Mouse (Mus musculus) embryo, embryonic 11.5 days (tissue): ENCODE data around the gene Vmn2r56.
"Not testable (repeated sequence)": the region's sequence is repeated elsewhere in the genome, so short reads cannot be mapped to it uniquely, and the experiment has no call there.

Source experiments
- DNase-seq: peaks from one replicate; pipeline ENCODE4 v3.0.0-alpha.2; 2012; ENCODE audit warnings: low read depth, low spot score

Vmn2r56 gene

DNA sequence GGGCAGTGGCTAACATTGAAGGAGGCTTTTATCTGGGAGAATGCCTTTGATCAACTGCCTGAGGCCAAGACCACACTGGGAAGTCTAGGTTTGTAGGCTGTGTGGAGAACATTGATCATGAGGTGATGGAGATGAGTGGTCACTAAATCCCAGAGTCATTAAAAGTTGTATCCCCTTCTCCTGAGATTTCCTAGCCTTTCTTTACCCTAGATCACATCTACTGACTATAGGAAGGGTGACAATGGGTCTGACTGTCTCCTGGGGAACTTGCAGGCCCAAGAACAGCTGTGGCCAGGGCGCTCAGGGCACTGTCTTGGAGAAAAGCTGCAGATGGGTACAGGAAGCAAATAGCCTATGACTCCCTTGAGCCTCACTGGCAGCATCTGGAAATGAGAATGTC, at the start of gene Vmn2r56:
Gene Vmn2r56, minus strand, starts transcription at position 101 of the 400 bp plus-strand sequence.
- no peak for DNase-seq

DNA sequence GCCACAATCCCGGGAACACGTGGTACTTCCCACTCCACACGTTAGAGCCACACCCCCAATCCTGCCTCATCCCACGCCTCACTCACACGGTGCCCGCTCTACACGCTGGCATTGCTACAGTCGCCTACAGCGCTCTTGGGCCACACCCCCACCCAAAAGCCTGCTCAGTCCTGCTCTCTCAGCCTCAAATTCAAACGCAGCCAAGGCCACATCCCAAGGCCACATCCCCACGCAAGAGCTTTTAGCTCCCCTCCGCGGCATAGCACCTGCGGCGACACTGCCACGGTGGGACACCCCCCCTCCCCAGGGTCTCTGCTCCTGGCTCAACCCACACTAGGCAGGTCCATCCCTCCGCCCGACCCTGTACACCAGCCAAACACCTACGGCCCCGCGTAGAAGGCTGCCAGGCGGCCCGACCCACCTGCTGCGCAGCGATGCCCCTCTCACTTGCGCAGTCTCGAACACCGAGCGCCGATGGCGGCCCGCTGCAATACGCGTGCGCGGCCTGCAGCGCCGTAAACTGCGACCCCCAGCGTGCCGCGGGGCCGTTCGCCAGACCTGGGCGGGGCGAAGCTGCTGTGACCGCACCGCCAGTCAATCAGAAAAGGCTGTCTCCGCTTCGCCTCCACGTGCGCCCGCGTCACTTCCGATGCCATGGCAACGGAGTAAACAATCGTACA, 45.5 kb upstream of the Vmn2r56 start:
- DNase-seq, result peak; percentile 78

DNA sequence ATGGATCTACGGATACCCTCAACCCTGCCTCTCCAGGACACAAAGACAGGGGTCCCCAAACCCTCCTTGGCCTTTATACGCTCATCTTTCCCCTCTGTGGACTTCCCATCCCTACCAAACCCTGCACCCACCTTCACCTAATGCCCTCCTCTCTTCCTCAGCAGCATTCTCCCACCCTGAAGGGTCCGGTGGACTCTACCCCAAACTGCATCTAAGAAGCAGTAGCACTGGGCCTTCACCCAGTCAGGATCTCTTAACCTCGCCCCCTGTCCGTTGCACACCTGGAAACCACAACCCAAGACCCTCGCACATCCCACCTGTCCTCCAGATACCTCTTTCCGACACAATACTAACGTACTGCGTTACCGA, 45.0 kb upstream of the Vmn2r56 start:
- no peak for DNase-seq

GRCm38 (mm10) chr7:12779141-12779540, 44.3 kb upstream of the Vmn2r56 start:
- DNase-seq, result no peak

- no peak for DNase-seq
Observed at GRCm38 (mm10) chr7:12774606-12775005, 39.8 kb upstream of the Vmn2r56 start.

- no peak for DNase-seq
Observed at GRCm38 (mm10) chr7:12774111-12774510, 39.3 kb upstream of the Vmn2r56 start.

DNA sequence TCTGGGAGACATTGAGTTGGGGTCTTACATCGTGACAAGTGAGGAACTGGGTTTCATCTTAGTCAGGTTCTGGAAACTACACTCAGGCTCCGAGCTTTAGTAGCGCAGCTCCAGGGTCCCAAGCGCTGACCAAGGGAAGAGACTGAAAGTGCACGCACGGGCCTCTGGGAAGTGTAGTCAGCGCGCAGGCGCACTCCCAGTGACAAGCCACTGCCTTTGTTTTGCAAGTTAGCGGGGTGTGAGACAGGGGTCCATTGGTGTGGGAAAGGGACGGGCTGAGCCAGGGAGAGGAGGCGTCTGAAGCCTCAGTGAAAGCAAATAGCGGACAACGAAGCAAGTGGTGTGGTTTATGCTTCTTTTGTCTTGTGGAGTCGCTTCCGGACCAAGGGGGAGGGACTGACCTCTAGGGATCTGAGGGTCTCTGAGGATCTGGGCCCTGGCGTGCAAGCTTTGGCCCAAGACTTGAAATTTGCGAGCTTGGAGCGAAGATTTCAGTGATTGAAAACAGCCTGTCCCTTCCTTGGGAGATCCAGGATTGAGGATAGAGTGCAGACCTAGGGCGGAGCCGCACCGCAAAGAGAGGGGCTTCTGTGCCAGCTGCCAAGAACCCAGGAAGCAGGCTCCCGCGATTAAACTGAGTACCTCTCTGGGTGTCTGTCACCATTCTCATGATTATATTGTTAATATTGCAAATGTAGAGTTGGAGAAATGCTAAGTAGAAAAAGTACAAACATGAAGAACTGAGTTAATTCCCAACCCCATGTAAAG, 14.8 kb upstream of the Vmn2r56 start:
- no peak for DNase-seq

- DNase-seq, result not testable (repeated sequence)
Observed at GRCm38 (mm10) chr7:12684903-12685302, 49.9 kb downstream of the Vmn2r56 start, which contains the start of gene Vmn2r55. Gene Vmn2r55 (minus strand): TSS chr7:12685003.

DNA sequence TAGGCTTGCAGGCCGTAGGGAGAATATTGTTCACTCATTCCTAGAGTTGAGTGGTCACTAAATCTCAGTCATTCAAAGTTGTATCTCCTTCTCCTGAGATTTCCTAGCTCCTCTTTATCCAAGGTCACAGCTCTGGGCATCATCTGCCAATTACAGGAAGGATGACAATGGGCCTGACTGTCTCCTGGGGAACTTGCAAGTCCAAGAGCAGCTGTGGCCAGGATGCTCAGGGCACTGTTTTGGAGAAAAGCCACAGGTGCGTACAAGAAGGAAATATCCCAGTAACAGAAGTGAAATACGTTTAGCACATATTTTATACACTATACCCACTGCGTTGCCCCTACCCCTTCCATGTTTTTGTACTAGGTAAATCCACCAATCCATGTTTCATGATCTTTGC, 94.6 kb downstream of the Vmn2r56 start, which contains the start of gene Vmn2r54:
Gene Vmn2r54, minus strand, starts transcription at position 101 of the 400 bp plus-strand sequence.
- DNase-seq, result not testable (repeated sequence)
